Mouse (Mus musculus) kidney, adult 2 months (tissue): ENCODE measurements around the gene Epn1.

Source experiments
- CTCF ChIP-seq: fragments of 200-500 bp; conservative IDR thresholded peaks from 2 replicates; pipeline ENCODE4 v1.5.1; 2011; ENCODE audit warnings: low read depth, mild to moderate bottlenecking, control low read depth, low read length, moderate library complexity, mixed read lengths; ENCODE audit not compliant: insufficient read depth, insufficient read length
- POLR2A ChIP-seq: fragments of 200-500 bp; IDR thresholded peaks from one replicate; pipeline ENCODE4 v1.6.1; 2011; ENCODE audit warnings: low read depth, low read length, control low read depth

DNA sequence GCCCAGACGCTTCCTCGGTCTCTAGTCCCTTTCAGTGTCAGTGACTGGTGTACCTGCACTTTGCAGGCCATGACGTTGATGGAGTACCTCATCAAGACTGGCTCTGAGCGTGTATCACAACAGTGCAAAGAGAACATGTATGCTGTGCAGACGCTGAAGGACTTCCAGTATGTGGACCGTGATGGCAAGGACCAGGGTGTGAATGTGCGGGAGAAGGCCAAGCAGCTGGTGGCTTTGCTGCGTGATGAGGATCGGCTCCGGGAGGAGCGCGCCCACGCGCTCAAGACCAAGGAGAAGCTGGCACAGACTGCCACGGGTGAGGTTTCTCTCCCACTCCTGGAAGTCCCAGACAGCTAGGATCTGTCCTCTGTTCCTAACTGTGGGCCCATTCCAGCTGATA lies 9.8 kb downstream of the Epn1 start:
- no peak for TF ChIP-seq POLR2A
- no peak for TF ChIP-seq CTCF
